Mouse (Mus musculus): Measurements from ENCODE around the gene Prdx6. TPM values are rescaled to one million over a fixed set of nuclear protein-coding genes. Genes with fewer than 3 reads are reported as not detected.
A peak's percentile ranks its signal among the peaks of the same experiment; 100 is the strongest.

Prdx6 gene
- polyA plus RNA-seq, 1 experiment = 326 TPM

- TF ChIP-seq POLR2A (IDR thresholded peaks at IDR 0.05; ENCODE audit: insufficient read depth, low read length) (no peak), CTCF (IDR thresholded peaks at IDR 0.05; ENCODE audit: low read depth, low read length) (no peak), EP300 (IDR thresholded peaks at IDR 0.05; ENCODE audit: insufficient read depth, low read depth, low read length) (no peak)
These were observed 22.5 kb upstream of the Prdx6 start for GRCm38 (mm10) chr1:161273486-161273885.

DNA sequence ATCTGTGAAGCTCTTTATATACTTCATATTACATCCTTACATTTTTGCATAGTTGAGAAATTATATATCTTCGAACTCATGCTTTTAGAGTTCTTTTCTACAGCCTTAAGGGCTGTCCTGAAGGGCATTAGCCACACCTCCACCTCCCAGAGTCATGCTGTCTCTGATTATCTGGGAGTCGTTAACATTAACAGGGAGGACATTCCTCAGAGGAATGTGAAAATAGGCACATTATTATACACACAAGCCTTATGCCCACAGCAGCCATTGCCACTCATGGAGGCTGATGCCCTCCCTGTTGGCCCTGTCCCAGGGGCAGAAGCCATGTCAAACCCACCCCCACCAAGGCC, 20.4 kb upstream of the Prdx6 start:
- TF ChIP-seq POLR2A (IDR thresholded peaks at IDR 0.05; ENCODE audit: insufficient read depth, low read length) (no peak), CTCF (IDR thresholded peaks at IDR 0.05; ENCODE audit: low read depth, low read length) (no peak), EP300 (IDR thresholded peaks at IDR 0.05; ENCODE audit: insufficient read depth, low read depth, low read length) (no peak)
- H3K27ac ChIP-seq (ENCODE audit: insufficient read depth, low read length) = no peak overlapping the region

More at GRCm38 (mm10) chr1:161273486-161273885, 22.5 kb upstream of the Prdx6 start:
- Histone ChIP-seq H3K27ac (ENCODE audit: insufficient read depth, low read length) (no peak overlapping the region), H3K4me1 (ENCODE audit: control insufficient read depth, insufficient read depth, low read length) (peaks cover 6% of the 10 kb centered on the region), H3K9ac (ENCODE audit: low read depth, poor library complexity, severe bottlenecking) (no peak overlapping the region), H3K4me3 (ENCODE audit: low read depth, low read length) (no peak overlapping the region), H3K36me3 (ENCODE audit: control insufficient read depth, insufficient read depth, low read length, poor library complexity, severe bottlenecking) (no peaks in the 10 kb centered on the region), H3K9me3 (replicated peaks; ENCODE audit: control insufficient read depth, insufficient read depth, low read length, poor library complexity, severe bottlenecking) (0 out of 2 replicates have a peak, but pooled peaks cover 7% of the 10 kb centered on the region), H3K27me3 (ENCODE audit: control insufficient read depth, insufficient read depth, low read length, poor library complexity, severe bottlenecking) (no peaks in the 10 kb centered on the region)

GRCm38 (mm10) chr1:161270776-161271460, 19.9 kb upstream of the Prdx6 start:
- H3K4me1 ChIP-seq (ENCODE audit: control insufficient read depth, insufficient read depth, low read length) = peaks cover 6% of the 10 kb centered on the region
- 0 out of 2 replicates have a peak, but pooled peaks cover under 1% of the 10 kb centered on the region for H3K9me3 ChIP-seq (replicated peaks; ENCODE audit: control insufficient read depth, insufficient read depth, low read length, poor library complexity, severe bottlenecking)
- TF ChIP-seq EP300 (IDR thresholded peaks at IDR 0.05; ENCODE audit: insufficient read depth, low read depth, low read length) (peak; percentile 75), POLR2A (IDR thresholded peaks at IDR 0.05; ENCODE audit: insufficient read depth, low read length) (no peak)
- no peak overlapping the region for H3K27ac ChIP-seq (ENCODE audit: insufficient read depth, low read length)
- no peaks in the 10 kb centered on the region for H3K36me3 ChIP-seq (ENCODE audit: control insufficient read depth, insufficient read depth, low read length, poor library complexity, severe bottlenecking)
- H3K4me3 ChIP-seq (ENCODE audit: low read depth, low read length) = no peak overlapping the region
- H3K9ac ChIP-seq (ENCODE audit: low read depth, poor library complexity, severe bottlenecking) = no peak overlapping the region
- H3K27me3 ChIP-seq (ENCODE audit: control insufficient read depth, insufficient read depth, low read length, poor library complexity, severe bottlenecking) = no peaks in the 10 kb centered on the region

More for the DNA sequence above, 20.4 kb upstream of the Prdx6 start:
- Histone ChIP-seq H3K9ac (ENCODE audit: low read depth, poor library complexity, severe bottlenecking) (no peak overlapping the region), H3K4me1 (ENCODE audit: control insufficient read depth, insufficient read depth, low read length) (peaks cover 6% of the 10 kb centered on the region), H3K27me3 (ENCODE audit: control insufficient read depth, insufficient read depth, low read length, poor library complexity, severe bottlenecking) (no peaks in the 10 kb centered on the region), H3K36me3 (ENCODE audit: control insufficient read depth, insufficient read depth, low read length, poor library complexity, severe bottlenecking) (no peaks in the 10 kb centered on the region), H3K9me3 (replicated peaks; ENCODE audit: control insufficient read depth, insufficient read depth, low read length, poor library complexity, severe bottlenecking) (0 out of 2 replicates have a peak, but pooled peaks cover 6% of the 10 kb centered on the region), H3K4me3 (ENCODE audit: low read depth, low read length) (no peak overlapping the region)

DNA sequence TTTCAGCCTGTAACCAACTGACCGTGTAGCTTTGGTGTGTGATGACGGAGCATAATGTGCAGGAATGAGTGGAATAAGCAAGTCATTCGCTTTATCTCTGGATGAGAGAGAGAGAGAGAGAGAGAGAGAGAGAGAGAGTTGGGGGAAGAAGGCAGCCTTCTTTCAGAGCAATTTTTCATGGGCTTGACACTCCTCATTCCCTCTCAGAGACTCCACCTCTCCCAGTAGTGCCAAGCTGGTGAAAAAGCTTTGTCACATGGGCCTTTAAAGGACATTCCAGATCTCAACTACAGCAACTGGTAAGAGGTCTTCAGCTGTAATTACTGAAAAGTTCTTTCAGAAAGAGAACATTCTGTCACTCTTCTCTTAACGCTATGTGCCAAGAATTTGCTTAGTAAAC, 18.3 kb upstream of the Prdx6 start:
- Histone ChIP-seq H3K36me3 (ENCODE audit: control insufficient read depth, insufficient read depth, low read length, poor library complexity, severe bottlenecking) (no peaks in the 10 kb centered on the region), H3K4me3 (ENCODE audit: low read depth, low read length) (no peak overlapping the region), H3K4me1 (ENCODE audit: control insufficient read depth, insufficient read depth, low read length) (peaks cover 6% of the 10 kb centered on the region), H3K9ac (ENCODE audit: low read depth, poor library complexity, severe bottlenecking) (no peak overlapping the region), H3K27me3 (ENCODE audit: control insufficient read depth, insufficient read depth, low read length, poor library complexity, severe bottlenecking) (no peaks in the 10 kb centered on the region), H3K9me3 (replicated peaks; ENCODE audit: control insufficient read depth, insufficient read depth, low read length, poor library complexity, severe bottlenecking) (no peaks in the 10 kb centered on the region), H3K27ac (ENCODE audit: insufficient read depth, low read length) (no peak overlapping the region)
- TF ChIP-seq EP300 (IDR thresholded peaks at IDR 0.05; ENCODE audit: insufficient read depth, low read depth, low read length) (no peak), POLR2A (IDR thresholded peaks at IDR 0.05; ENCODE audit: insufficient read depth, low read length) (no peak), CTCF (IDR thresholded peaks at IDR 0.05; ENCODE audit: low read depth, low read length) (no peak)

DNA sequence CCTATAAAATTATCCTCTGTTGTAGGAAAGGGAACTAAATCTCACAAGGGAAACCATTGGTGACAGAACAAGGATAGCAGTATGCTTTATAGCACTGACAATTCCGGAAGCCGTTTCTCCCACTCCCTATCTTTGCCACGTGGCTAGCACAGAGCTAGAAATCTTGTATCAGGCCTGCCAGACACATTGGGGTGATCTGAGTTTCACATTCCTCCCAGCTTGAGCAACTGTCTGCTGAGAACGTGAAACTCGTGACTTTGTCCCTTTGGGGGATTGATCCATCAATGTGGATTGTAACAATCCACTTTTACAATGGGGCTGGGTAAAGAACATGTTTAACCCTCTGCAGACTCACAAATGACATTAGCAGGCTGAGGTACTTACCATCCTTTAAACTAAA, 17.9 kb upstream of the Prdx6 start:
- H3K4me1 ChIP-seq (ENCODE audit: control insufficient read depth, insufficient read depth, low read length) = peaks cover 6% of the 10 kb centered on the region
- no peaks in the 10 kb centered on the region for H3K27me3 ChIP-seq (ENCODE audit: control insufficient read depth, insufficient read depth, low read length, poor library complexity, severe bottlenecking)
- H3K27ac ChIP-seq (ENCODE audit: insufficient read depth, low read length) = no peak overlapping the region
- H3K36me3 ChIP-seq (ENCODE audit: control insufficient read depth, insufficient read depth, low read length, poor library complexity, severe bottlenecking) = no peaks in the 10 kb centered on the region
- TF ChIP-seq EP300 (IDR thresholded peaks at IDR 0.05; ENCODE audit: insufficient read depth, low read depth, low read length) = no peak
- no peak overlapping the region for H3K9ac ChIP-seq (ENCODE audit: low read depth, poor library complexity, severe bottlenecking)
- H3K4me3 ChIP-seq (ENCODE audit: low read depth, low read length) = no peak overlapping the region
- H3K9me3 ChIP-seq (replicated peaks; ENCODE audit: control insufficient read depth, insufficient read depth, low read length, poor library complexity, severe bottlenecking) = no peaks in the 10 kb centered on the region

- TF ChIP-seq EP300 (IDR thresholded peaks at IDR 0.05; ENCODE audit: insufficient read depth, low read depth, low read length) (no peak), POLR2A (IDR thresholded peaks at IDR 0.05; ENCODE audit: insufficient read depth, low read length) (no peak), CTCF (IDR thresholded peaks at IDR 0.05; ENCODE audit: low read depth, low read length) (no peak)
- Histone ChIP-seq H3K9me3 (replicated peaks; ENCODE audit: control insufficient read depth, insufficient read depth, low read length, poor library complexity, severe bottlenecking) (no peaks in the 10 kb centered on the region), H3K9ac (ENCODE audit: low read depth, poor library complexity, severe bottlenecking) (no peak overlapping the region), H3K4me1 (ENCODE audit: control insufficient read depth, insufficient read depth, low read length) (peaks cover 3% of the 10 kb centered on the region), H3K27me3 (ENCODE audit: control insufficient read depth, insufficient read depth, low read length, poor library complexity, severe bottlenecking) (no peaks in the 10 kb centered on the region), H3K27ac (ENCODE audit: insufficient read depth, low read length) (no peak overlapping the region), H3K36me3 (ENCODE audit: control insufficient read depth, insufficient read depth, low read length, poor library complexity, severe bottlenecking) (no peaks in the 10 kb centered on the region), H3K4me3 (ENCODE audit: low read depth, low read length) (no peak overlapping the region)
These were observed 17.1 kb upstream of the Prdx6 start for GRCm38 (mm10) chr1:161268116-161268515.
